Mouse (Mus musculus) E14TG2a.4 (cell line): Measurements from ENCODE around the gene Plscr5.

Source experiments
- CTCF ChIP-seq: conservative IDR thresholded peaks from 2 replicates; pipeline ENCODE4 v1.5.1; 2014; ENCODE audit warnings: low read length
- NANOG ChIP-seq: IDR thresholded peaks from 2 replicates; pipeline ENCODE4 v1.6.1; 2014; ENCODE audit warnings: borderline replicate concordance, low read length, mixed read lengths
- POU5F1 ChIP-seq: IDR thresholded peaks from 2 replicates; pipeline ENCODE4 v1.6.1; 2014; ENCODE audit warnings: low read length, borderline replicate concordance

- TF ChIP-seq CTCF (no peak), POU5F1 (no peak), NANOG (no peak)
These were observed 13.8 kb upstream of the Plscr5 start for GRCm38 (mm10) chr9:92178861-92179469.
